Mouse (Mus musculus): ENCODE results near the gene Otub2.

DNA sequence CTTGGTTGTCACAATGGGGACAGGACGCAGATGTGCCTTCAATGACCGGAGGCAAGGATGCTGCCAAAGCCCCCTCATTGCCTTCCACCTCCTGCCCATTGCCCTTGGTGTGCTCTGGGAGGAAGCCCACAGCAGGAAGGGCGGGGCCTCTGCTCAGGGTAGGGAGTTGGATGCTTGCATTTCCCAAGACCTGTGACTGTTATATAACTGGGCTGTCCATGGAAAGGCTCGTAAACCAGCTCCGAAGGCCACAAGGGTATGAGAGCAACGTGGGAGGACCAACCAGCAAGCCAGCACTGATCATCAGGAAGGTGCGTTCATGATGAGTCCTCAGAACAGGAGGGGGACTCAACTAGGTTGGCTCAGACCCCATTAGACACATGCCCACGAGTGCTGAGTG, 27.7 kb upstream of the Otub2 start:
- TF ChIP-seq CTCF (IDR thresholded peaks at IDR 0.05) (no peak), POLR2A (IDR thresholded peaks at IDR 0.05; ENCODE audit: insufficient read depth, low read depth, low read length) (no peak)

Data from heart, adult 2 months (tissue).